Mouse (Mus musculus): Measurements from ENCODE around the gene Fn3krp.

- TF ChIP-seq CTCF (IDR thresholded peaks at IDR 0.05; ENCODE audit: low read depth), result no peak
- TF ChIP-seq EP300 (IDR thresholded peaks at IDR 0.05; ENCODE audit: low read depth), result peak; percentile 94
Measured at GRCm38 (mm10) chr11:121433397-121433796, 12.2 kb downstream of the Fn3krp start.
